Mouse (Mus musculus) lung, embryonic 14.5 days (tissue): Measurements from ENCODE around the gene Msto1. TPM values are rescaled to one million over a fixed set of nuclear protein-coding genes. Genes with fewer than 3 reads are reported as not detected.

Experiments used
- ATAC-seq: fragments of 200-750 bp; cut with Nextera tagmentation; 2 replicates; pipeline ENCODE4 v1.8.0; 2017; ENCODE audit warnings: mild to moderate bottlenecking, moderate TSS enrichment, moderate library complexity; ENCODE audit not compliant: insufficient read depth
- DNase-seq: peaks from one replicate; pipeline ENCODE4 v3.0.0-alpha.2; 2015
- H3K27ac ChIP-seq: fragments of 300-500 bp; sonication (generic); 2 replicates; pipeline ENCODE4 v1.5.1; 2014; ENCODE audit warnings: low read depth, mild to moderate bottlenecking, moderate library complexity
- H3K27me3 ChIP-seq: fragments of 300-500 bp; sonication (generic); 2 replicates; pipeline ENCODE4 v1.6.1; 2014; ENCODE audit warnings: low read length, control low read depth; ENCODE audit not compliant: insufficient read depth
- H3K36me3 ChIP-seq: fragments of 300-500 bp; sonication (generic); 2 replicates; pipeline ENCODE4 v1.6.1; 2014; ENCODE audit warnings: control low read depth; ENCODE audit not compliant: insufficient read depth
- H3K4me1 ChIP-seq: fragments of 300-500 bp; sonication (generic); 2 replicates; pipeline ENCODE4 v1.6.1; 2014; ENCODE audit warnings: antibody characterized with exemption, control low read depth; ENCODE audit not compliant: insufficient read depth
- H3K4me2 ChIP-seq: fragments of 300-500 bp; sonication (generic); 2 replicates; pipeline ENCODE4 v1.6.1; 2014; ENCODE audit warnings: mild to moderate bottlenecking
- H3K4me3 ChIP-seq: fragments of 300-500 bp; sonication (generic); 2 replicates; pipeline ENCODE4 v1.5.1; 2014; ENCODE audit warnings: low read depth, low read length
- H3K9ac ChIP-seq: fragments of 300-500 bp; sonication (generic); 2 replicates; pipeline ENCODE4 v1.6.1; 2014
- H3K9me3 ChIP-seq: fragments of 300-500 bp; sonication (generic); 2 replicates; pipeline ENCODE4 v1.6.1; 2016; ENCODE audit warnings: low read depth, low read length, control low read depth
- CTCF ChIP-seq: IDR thresholded peaks from 2 replicates; pipeline ENCODE4 v1.5.1; 2016; ENCODE audit warnings: antibody characterized with exemption, low read depth
- WGBS: fragments of 180-500 bp; shearing (Covaris S2); extraction: QIAGEN DNeasy Blood & Tissue Kit; methylation state at CpG from one replicate; pipeline ENCODE4 v1.1.7; 2014; 5-methylcytosine and 5-hydroxymethylcytosine counted together
- polyA plus RNA-seq: library from polyadenylated mRNA; unstranded; fragments of >200 nt; fragmentation: Nextera tagmentation; extraction: Ambion mirVana; gene quantifications from 2 replicates; pipeline ENCODE4 v1.2.1, GENCODE M21; 2014

The Msto1 gene
- polyA plus RNA-seq, 1 experiment from 2014 or later, result 51.4 TPM

DNA sequence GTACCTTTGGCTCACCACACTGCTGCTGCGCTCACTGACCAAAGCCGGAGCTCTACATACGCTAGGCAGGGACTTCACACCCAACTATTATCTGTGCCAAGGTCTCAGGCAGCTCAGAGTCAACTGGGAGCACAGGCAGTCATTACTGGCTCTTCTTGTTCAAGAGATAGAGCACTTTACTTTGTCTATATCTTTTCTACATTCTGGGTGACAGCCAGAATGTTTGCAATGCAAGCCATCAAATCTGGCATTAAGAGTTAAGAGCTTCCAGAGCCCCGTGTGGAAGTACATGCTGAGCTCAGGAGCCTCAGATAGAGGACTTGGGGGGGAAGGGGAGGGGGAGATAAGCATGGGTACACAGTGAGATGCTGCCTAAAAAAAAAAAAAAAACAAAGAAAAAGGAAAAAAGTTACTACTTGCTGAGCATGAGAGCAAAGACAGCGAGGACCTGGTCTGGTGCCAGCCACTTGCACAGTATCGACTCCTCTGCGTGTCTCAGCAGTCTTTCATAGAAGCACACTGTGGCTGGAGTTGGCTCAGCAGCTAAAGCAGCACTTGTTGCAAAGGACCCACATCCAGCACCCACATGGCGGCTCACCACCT, 10.3 kb upstream of the Msto1 start:
- 85% methylated on average over 8 of the region's 8 CpGs for WGBS
- ATAC-seq (no peak), DNase-seq (no peak)
- Histone ChIP-seq H3K9ac (no peak overlapping the region), H3K4me2 (no peak overlapping the region), H3K36me3 (peaks cover 82% of the 10 kb centered on the region), H3K27ac (no peak overlapping the region), H3K9me3 (no peaks in the 10 kb centered on the region), H3K27me3 (no peaks in the 10 kb centered on the region), H3K4me1 (no peaks in the 10 kb centered on the region), H3K4me3 (no peak overlapping the region)
- TF ChIP-seq CTCF, result no peak

DNA sequence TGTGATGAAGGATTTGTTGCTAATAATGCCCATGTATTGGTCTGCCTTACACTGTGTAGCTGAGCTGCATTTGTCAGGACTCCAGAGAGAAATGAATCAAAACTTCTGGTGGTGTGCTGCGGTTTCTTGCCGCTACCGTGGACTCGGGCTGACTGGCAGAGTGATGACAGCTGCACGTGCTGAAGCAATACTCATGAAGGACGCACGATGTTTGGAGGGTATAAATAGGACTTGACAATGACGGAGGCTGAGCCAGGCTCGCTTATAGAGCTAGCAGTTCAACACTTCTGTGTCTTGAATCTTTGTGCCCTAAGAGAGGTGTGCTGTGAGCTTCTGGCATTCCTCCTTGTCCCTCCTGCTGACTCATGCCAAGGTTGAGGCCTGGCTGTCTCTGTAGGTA, 7.6 kb upstream of the Msto1 start:
- Histone ChIP-seq H3K9me3 (no peaks in the 10 kb centered on the region), H3K4me3 (no peak overlapping the region), H3K27ac (no peak overlapping the region), H3K36me3 (peaks cover 55% of the 10 kb centered on the region), H3K4me2 (no peak overlapping the region), H3K4me1 (no peaks in the 10 kb centered on the region), H3K9ac (no peak overlapping the region), H3K27me3 (no peaks in the 10 kb centered on the region)
- no peak for ATAC-seq
- DNase-seq, result no peak
- 91% methylated on average over 9 of the region's 9 CpGs for WGBS
- no peak for TF ChIP-seq CTCF

DNA sequence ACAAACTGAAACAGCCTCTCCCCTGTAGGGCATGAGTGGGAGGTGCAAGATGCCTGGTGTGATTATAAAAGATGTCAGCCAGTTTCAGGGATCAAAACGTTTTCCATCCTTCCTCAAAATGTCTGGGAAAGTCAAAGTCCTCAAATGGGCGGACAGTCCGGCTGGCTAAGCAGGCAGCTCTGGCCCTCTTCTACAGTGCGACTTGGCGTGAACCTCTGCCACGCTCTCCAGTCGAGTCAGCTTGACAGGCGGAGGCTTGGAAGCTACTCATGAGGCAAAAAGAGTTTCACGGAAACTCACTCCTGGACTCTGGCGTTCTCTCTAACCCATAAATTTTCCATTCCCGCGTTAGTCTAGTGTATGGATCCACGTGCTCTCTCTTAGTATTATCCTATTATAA, 5.2 kb upstream of the Msto1 start:
- no peak for TF ChIP-seq CTCF
- H3K36me3 ChIP-seq, result peaks cover 33% of the 10 kb centered on the region
- no peak overlapping the region for H3K9ac ChIP-seq
- no peaks in the 10 kb centered on the region for H3K27me3 ChIP-seq
- no peak overlapping the region for H3K4me2 ChIP-seq
- H3K4me1 ChIP-seq, result peaks cover 4% of the 10 kb centered on the region; the same call in 1 of the 2 replicates
- no peak overlapping the region for H3K4me3 ChIP-seq
- no peak overlapping the region for H3K27ac ChIP-seq
- H3K9me3 ChIP-seq, result no peaks in the 10 kb centered on the region
- ATAC-seq (no peak), DNase-seq (no peak)
- WGBS, result 72% methylated on average over 13 of the region's 13 CpGs

DNA sequence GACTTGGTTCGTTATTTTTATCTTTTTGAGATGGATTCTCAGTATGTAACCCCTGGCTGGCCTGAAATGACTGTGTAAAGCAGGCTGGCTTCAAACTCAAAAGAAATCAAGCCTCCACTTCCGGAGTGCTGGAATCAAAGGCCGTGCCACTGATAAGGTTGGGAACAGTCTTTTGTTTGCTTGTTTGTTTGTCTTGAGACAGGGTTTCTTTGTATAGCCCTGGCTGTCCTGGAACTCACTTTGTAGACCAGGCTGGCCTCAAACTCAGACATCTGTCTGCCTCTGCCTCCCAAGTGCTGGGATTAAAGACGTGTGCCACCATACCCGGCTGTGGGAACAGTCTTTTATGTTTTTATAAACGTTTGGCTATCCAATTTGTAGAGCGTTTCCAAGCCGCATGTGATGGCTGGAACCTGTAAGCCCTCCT, 598 bp upstream of the Msto1 start:
- DNase-seq (no peak), ATAC-seq (no peak)
- Histone ChIP-seq H3K9ac (peak overlapping the region; percentile 71), H3K4me3 (peak overlapping the region; percentile 68), H3K4me1 (peaks cover 8% of the 10 kb centered on the region; the same call in 1 of the 2 replicates), H3K27me3 (no peaks in the 10 kb centered on the region), H3K9me3 (no peaks in the 10 kb centered on the region), H3K36me3 (peaks cover 32% of the 10 kb centered on the region), H3K4me2 (peak overlapping the region; percentile 86), H3K27ac (peak overlapping the region; percentile 44)
- no peak for TF ChIP-seq CTCF
- WGBS, result 22% methylated on average over 8 of the region's 8 CpGs

DNA sequence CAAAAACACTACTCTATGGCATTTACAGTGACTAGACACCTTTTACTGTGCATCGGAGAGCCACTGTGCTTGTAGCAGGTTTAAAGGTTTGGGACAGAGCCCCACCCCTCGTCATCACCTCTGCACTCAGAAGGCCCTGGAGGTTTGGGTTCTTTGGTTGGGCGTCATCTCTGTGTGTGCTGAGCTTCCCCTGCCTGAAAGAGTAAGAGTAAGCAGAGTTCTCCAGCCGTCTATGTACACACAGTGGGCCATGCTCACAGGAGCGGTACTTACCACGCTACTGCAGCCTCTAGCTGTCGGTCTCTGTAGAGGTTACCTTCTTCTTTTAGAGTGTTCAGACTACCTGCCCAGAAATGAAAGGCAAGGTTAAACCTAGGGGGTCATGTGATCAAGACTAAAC, 1.2 kb downstream of the Msto1 start:
- peak overlapping the region; percentile 68 for H3K4me3 ChIP-seq
- no peak for ATAC-seq

DNA sequence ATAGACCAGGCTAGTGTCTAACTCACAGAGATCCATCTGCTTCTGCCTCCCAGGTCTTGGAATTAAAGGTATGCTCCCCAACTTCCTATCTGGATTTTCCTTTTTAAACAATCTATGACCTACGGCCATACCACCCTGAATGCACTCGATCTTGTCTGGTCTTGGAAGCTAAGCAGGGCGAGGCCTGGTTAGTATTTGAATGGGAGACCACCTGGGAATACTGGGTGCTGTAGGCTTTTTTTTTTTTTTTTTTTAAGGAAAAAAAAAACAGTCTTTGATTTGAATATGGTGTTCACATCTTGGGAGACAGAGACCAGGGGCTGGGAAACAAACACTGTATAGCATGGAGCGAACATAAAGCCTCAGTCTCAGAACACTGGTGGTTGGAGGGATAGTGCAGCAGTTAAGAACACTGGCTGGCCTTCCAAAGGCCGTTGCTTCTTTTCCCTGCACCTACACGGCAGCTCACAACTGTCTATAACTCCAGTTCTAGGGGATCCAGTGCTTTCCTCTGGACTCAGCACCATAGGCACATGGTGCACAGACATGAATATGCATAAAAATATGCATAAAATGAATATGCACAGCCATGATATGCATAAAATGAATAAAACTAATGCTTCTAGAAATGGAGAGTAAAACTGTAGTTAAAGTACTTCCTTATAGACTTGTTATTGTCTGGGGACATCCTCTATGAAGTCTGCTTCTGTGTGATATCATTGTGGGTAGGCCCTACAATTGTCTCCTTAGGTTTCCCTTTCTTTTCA, 7.2 kb downstream of the Msto1 start:
- Histone ChIP-seq H3K9me3 (no peaks in the 10 kb centered on the region), H3K27ac (no peak overlapping the region), H3K36me3 (peaks cover 97% of the 10 kb centered on the region), H3K4me1 (no peaks in the 10 kb centered on the region), H3K4me3 (no peak overlapping the region), H3K4me2 (no peak overlapping the region), H3K9ac (no peak overlapping the region), H3K27me3 (no peaks in the 10 kb centered on the region)
- ATAC-seq, result no peak
- DNase-seq, result no peak
- 83% methylated on average over 6 of the region's 6 CpGs for WGBS
- no peak for TF ChIP-seq CTCF

More for the DNA sequence above, 1.2 kb downstream of the Msto1 start:
- no peaks in the 10 kb centered on the region for H3K9me3 ChIP-seq
- peaks cover 50% of the 10 kb centered on the region for H3K36me3 ChIP-seq
- no peak for DNase-seq
- 82% methylated on average over 7 of the region's 7 CpGs for WGBS
- TF ChIP-seq CTCF, result no peak
- no peaks in the 10 kb centered on the region for H3K27me3 ChIP-seq
- H3K4me2 ChIP-seq, result peak overlapping the region; percentile 86
- no peak overlapping the region for H3K9ac ChIP-seq
- H3K4me1 ChIP-seq, result peaks cover 8% of the 10 kb centered on the region; the same call in 1 of the 2 replicates
- no peak overlapping the region for H3K27ac ChIP-seq

DNA sequence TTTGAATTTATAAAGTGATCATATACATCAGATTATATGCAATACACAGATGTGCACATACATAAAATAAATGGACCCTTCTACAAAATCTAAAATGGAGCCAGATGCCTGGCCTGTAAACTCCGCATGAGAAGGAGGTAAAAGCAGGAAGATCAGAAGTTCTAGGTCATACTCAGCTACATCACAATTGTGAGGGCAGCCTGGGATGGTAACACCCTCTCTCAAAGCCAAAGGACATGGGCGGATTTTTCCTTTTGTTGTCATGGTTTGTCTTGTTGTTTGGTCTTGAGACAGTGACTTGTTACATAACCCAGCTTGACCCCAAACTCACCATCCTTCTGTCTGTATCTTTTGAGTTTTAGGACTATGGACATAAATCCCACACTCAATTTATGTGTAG, 8.1 kb downstream of the Msto1 start:
- ATAC-seq, result no peak
- H3K9me3 ChIP-seq, result no peaks in the 10 kb centered on the region
- no peak overlapping the region for H3K9ac ChIP-seq
- no peak for TF ChIP-seq CTCF
- no peak overlapping the region for H3K4me2 ChIP-seq
- no peak for DNase-seq
- WGBS, result 91% methylated on average over 2 of the region's 2 CpGs
- H3K27me3 ChIP-seq, result no peaks in the 10 kb centered on the region
- no peaks in the 10 kb centered on the region for H3K4me1 ChIP-seq
- H3K27ac ChIP-seq, result no peak overlapping the region
- H3K36me3 ChIP-seq, result peaks cover 95% of the 10 kb centered on the region
- no peak overlapping the region for H3K4me3 ChIP-seq
